Mouse (Mus musculus): ENCODE measurements at regions not wholly inside any gene's neighbourhood (a gene's known extent, or its start where the extent isn't known, plus 50 kb on each side); places are given as distances from the start of the nearest gene placed in this dataset.
"Not testable (repeated sequence)": the region's sequence is repeated elsewhere in the genome, so short reads cannot be mapped to it uniquely, and the experiment has no call there.

DNA sequence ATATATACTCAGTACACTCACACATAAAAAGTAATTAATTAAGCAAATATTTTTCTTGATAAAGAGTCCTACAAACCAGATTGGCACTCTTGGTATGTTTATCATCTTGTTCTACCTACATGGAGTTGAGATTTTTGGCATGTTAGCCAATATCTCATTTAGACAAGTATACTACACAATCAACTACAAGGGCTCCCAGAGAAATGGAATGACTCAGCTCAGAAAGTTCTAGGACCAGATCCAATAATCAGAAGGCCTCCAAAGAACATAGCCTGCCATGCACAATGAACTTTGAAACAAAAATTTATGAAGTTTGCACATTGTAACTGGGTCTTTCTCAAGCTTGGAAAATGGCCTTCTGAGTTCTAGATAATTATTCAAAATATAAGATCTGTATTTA, 100.0 kb upstream of the Tbl1x start:
- no peaks in the 10 kb centered on the region for H3K9me3 ChIP-seq
- no peaks in the 10 kb centered on the region for H3K27me3 ChIP-seq
- no peak for ATAC-seq (ENCODE audit: low FRiP score)
- H3K4me1 ChIP-seq = no peaks in the 10 kb centered on the region
- no peak overlapping the region for H3K4me2 ChIP-seq
- H3K27ac ChIP-seq = no peak overlapping the region
- H3K9ac ChIP-seq = no peak overlapping the region
- no peak overlapping the region for H3K4me3 ChIP-seq (replicated peaks)
- no peaks in the 10 kb centered on the region for H3K36me3 ChIP-seq (replicated peaks)

DNA sequence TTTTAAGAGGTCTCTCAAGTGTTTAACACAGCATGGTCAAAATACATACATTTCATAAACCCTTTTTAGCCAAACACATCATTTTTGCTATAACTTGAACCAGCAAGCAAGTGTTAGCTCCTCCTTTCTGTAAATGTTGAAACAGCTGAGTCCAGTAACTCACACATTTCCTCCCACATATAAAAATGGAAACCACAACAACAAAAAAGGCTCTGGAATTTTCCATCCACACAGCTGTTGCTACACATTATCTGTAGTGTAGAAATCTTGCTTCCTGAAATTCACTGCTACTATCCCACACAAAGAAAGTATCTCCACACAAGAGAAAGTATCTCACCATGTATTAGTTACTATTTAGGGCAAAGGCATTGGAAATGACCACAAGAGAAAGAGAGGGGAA, 96.7 kb upstream of the Tbl1x start:
- Histone ChIP-seq H3K27me3 (no peaks in the 10 kb centered on the region), H3K4me3 (replicated peaks) (no peak overlapping the region), H3K4me1 (no peaks in the 10 kb centered on the region), H3K27ac (no peak overlapping the region), H3K9me3 (no peaks in the 10 kb centered on the region), H3K9ac (no peak overlapping the region), H3K36me3 (replicated peaks) (no peaks in the 10 kb centered on the region), H3K4me2 (no peak overlapping the region)
- no peak for ATAC-seq (ENCODE audit: low FRiP score)

- no peak for ATAC-seq (ENCODE audit: low FRiP score)
- Histone ChIP-seq H3K36me3 (replicated peaks) (no peaks in the 10 kb centered on the region), H3K27ac (no peak overlapping the region), H3K27me3 (no peaks in the 10 kb centered on the region), H3K4me2 (no peak overlapping the region), H3K4me1 (no peaks in the 10 kb centered on the region), H3K4me3 (replicated peaks) (no peak overlapping the region), H3K9ac (no peak overlapping the region), H3K9me3 (no peaks in the 10 kb centered on the region)
These were observed 93.0 kb upstream of the Tbl1x start for GRCm38 (mm10) chrX:77417766-77418165.

- WGBS = 77% methylated on average over 2 of the region's 2 CpGs
- Histone ChIP-seq H3K36me3 (replicated peaks) (no peaks in the 10 kb centered on the region), H3K4me1 (no peaks in the 10 kb centered on the region), H3K9ac (no peak overlapping the region), H3K27ac (no peak overlapping the region), H3K27me3 (no peaks in the 10 kb centered on the region), H3K4me3 (replicated peaks) (no peak overlapping the region), H3K4me2 (no peak overlapping the region), H3K9me3 (no peaks in the 10 kb centered on the region)
- no peak for ATAC-seq (ENCODE audit: low FRiP score)
These were observed 88.6 kb upstream of the Tbl1x start for GRCm38 (mm10) chrX:77422206-77422605.

- no peak overlapping the region for H3K4me3 ChIP-seq (replicated peaks)
- H3K9ac ChIP-seq = no peak overlapping the region
- H3K27me3 ChIP-seq = no peaks in the 10 kb centered on the region
- H3K4me2 ChIP-seq = no peak overlapping the region
- H3K27ac ChIP-seq = no peak overlapping the region
- H3K36me3 ChIP-seq (replicated peaks) = no peaks in the 10 kb centered on the region
- 93% methylated on average over 3 of the region's 3 CpGs for WGBS
- H3K9me3 ChIP-seq = no peaks in the 10 kb centered on the region
- no peaks in the 10 kb centered on the region for H3K4me1 ChIP-seq
- ATAC-seq (ENCODE audit: low FRiP score) = no peak
These were observed 85.8 kb upstream of the Tbl1x start for GRCm38 (mm10) chrX:77424792-77425727.

DNA sequence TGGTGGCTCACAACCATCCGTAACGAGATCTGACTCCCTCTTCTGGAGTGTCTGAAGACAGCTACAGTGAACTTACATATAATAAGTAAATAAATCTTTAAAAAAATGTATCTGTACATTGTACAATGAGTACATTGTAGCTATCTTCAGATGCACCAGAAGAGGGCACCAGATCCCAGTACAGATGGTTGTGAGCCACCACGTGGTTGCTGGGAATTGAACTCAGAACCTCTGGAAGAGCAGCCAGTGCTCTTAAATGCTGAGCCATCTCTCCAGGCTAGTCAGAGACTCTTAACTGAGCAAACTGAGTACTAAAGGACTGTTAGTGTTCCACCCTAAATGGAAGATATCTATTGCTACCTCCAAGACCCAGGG, 85.1 kb upstream of the Tbl1x start:
- not testable (repeated sequence) for H3K4me3 ChIP-seq (replicated peaks); ATAC-seq (ENCODE audit: low FRiP score)
- 81% methylated on average over 3 of the region's 3 CpGs for WGBS

DNA sequence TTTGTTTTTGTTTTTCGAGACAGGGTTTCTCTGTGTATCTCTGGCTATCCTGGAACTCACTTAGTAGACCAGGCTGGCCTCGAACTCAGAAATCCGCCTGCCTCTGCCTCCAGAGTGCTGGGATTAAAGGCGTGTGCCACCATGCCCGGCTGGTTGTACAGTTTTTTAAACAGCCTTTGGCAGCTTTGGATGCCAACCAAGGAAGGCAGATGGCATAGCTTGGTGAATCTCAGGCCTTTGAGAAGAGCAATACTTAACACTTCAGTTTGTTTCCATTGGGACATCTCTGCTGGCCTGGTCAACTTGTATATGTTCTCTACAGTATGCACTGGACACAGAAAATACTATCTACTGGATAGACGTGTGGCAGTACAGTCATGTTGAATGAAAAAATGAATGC, 84.0 kb upstream of the Tbl1x start:
- not testable (repeated sequence) for H3K36me3 ChIP-seq (replicated peaks); H3K9me3 ChIP-seq; H3K4me3 ChIP-seq (replicated peaks); H3K9ac ChIP-seq; ATAC-seq (ENCODE audit: low FRiP score); H3K4me1 ChIP-seq; H3K27ac ChIP-seq; H3K27me3 ChIP-seq; H3K4me2 ChIP-seq
- WGBS = 81% methylated on average over 6 of the region's 6 CpGs

More for the DNA sequence above, 85.1 kb upstream of the Tbl1x start:
- H3K27me3 ChIP-seq; H3K9ac ChIP-seq; H3K36me3 ChIP-seq (replicated peaks); H3K4me1 ChIP-seq; H3K4me2 ChIP-seq; H3K27ac ChIP-seq; H3K9me3 ChIP-seq: not testable (repeated sequence)

GRCm38 (mm10) chrX:77432001-77432565, 78.7 kb upstream of the Tbl1x start:
- H3K27ac ChIP-seq = peak overlapping the region; percentile 21; the same call in 1 of the 2 replicates
- no peak overlapping the region for H3K4me3 ChIP-seq (replicated peaks)
- no peaks in the 10 kb centered on the region for H3K27me3 ChIP-seq
- no peak overlapping the region for H3K9ac ChIP-seq
- no peaks in the 10 kb centered on the region for H3K36me3 ChIP-seq (replicated peaks)
- H3K4me1 ChIP-seq = peaks cover 4% of the 10 kb centered on the region; the same call in 1 of the 2 replicates
- 85% methylated on average over 2 of the region's 2 CpGs for WGBS
- no peak overlapping the region for H3K4me2 ChIP-seq
- H3K9me3 ChIP-seq = no peaks in the 10 kb centered on the region
- no peak for ATAC-seq (ENCODE audit: low FRiP score)

DNA sequence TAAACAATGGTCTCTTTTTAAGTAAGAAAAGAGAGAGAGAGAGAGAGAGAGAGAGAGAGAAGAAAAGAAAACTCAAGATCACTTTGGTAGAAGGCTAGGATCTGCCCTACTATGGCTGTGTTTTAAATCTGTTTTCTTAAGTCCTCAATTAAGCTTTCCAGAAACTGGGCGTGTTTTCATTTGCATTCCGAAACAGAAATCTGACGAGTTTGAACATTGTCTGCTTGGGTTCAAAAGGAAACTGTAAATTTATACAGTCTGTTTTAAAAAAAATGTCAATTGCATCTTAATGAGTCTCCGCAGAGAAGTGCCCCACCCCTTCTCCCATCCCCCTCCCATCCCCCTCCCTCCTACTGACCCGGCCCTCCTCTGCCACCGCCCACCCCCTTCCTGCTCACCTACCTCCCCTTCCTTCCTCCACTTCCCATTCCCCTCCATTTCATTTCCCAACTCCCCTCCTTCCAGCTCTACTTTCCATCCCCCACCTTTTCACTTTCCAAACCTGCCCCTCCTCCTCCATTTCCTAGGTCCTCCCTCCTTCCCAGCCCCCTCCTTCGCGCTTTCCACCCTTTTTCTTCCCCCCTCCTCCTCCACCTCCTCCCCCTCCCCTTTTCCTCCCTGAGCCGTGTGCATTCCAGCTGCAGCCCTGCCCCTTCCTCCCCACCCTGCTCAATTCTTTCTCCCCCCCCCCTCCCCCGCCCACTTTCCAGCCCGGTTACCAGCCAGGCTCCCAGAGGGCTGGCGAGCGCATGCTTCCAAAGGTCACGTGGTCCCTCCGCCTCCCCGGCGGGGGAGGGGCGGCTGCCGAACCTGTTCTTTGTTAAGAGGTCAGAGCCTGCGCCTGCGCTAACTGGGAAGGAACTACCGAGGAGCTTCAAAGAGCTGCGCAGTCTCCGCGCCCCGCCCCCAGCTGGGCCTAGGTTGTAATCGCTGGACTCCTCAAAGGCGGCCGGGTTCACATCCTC, 77.7 kb upstream of the Tbl1x start:
- H3K9ac ChIP-seq = no peak overlapping the region
- peak overlapping the region; percentile 38 for H3K4me2 ChIP-seq
- peak overlapping the region; percentile 63; the same call in 1 of the 2 replicates for H3K27ac ChIP-seq
- H3K9me3 ChIP-seq = no peaks in the 10 kb centered on the region
- H3K4me1 ChIP-seq = peaks cover 4% of the 10 kb centered on the region; the same call in 1 of the 2 replicates
- peak; percentile 95 for ATAC-seq (ENCODE audit: low FRiP score)
- H3K27me3 ChIP-seq = no peaks in the 10 kb centered on the region
- 11% methylated on average over 25 of the region's 29 CpGs for WGBS
- no peaks in the 10 kb centered on the region for H3K36me3 ChIP-seq (replicated peaks)
- H3K4me3 ChIP-seq (replicated peaks) = 0 out of 2 replicates have a peak overlapping the region, but pooled peaks have one; percentile 7

GRCm38 (mm10) chrX:77433811-77434192, 77.0 kb upstream of the Tbl1x start:
- 19% methylated on average over 3 of the region's 3 CpGs for WGBS
- Histone ChIP-seq H3K4me2 (peak overlapping the region; percentile 38), H3K36me3 (replicated peaks) (no peaks in the 10 kb centered on the region), H3K9me3 (no peaks in the 10 kb centered on the region), H3K27ac (peak overlapping the region; percentile 63; the same call in 1 of the 2 replicates), H3K27me3 (no peaks in the 10 kb centered on the region), H3K4me3 (replicated peaks) (no peak overlapping the region), H3K9ac (no peak overlapping the region), H3K4me1 (peaks cover 4% of the 10 kb centered on the region; the same call in 1 of the 2 replicates)
- peak; percentile 34; the same call in 1 of the 2 replicates for ATAC-seq (ENCODE audit: low FRiP score)

DNA sequence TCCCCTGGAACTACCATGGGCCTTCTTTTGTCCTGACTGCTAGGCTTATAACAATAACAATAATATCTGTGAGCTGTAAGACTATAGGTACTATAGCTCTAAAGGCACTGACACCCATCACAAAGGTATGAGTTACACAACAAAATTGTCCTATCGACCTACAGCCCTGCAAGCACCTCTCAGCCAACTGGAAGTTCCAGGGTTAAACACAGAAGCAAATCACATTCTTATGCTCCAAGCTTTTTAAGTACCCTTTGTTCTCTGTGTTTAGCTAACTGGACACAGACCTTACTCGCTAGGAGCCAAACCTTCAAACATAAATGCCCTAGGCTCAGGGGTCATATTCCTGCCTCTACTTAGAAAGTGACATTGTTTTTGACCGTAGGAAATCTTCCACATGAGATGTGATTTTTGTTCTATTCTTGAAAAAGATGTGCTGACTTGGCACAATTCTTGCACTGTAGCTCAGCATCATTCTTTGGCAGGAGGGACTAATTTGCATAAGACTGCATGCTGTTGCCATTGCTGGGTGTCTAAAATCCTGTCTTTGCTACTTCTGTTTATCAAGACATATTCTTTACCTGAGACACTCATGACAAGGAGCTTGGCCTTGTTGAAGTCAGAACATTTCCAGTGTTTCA, 66.8 kb upstream of the Tbl1x start:
- 26% methylated on average over 3 of the region's 3 CpGs for WGBS
- H3K27ac ChIP-seq = no peak overlapping the region
- H3K4me1 ChIP-seq = no peaks in the 10 kb centered on the region
- ATAC-seq (ENCODE audit: low FRiP score) = no peak
- H3K36me3 ChIP-seq (replicated peaks) = no peaks in the 10 kb centered on the region
- no peak overlapping the region for H3K4me3 ChIP-seq (replicated peaks)
- no peaks in the 10 kb centered on the region for H3K27me3 ChIP-seq
- H3K9me3 ChIP-seq = no peaks in the 10 kb centered on the region
- H3K9ac ChIP-seq = no peak overlapping the region
- H3K4me2 ChIP-seq = no peak overlapping the region

DNA sequence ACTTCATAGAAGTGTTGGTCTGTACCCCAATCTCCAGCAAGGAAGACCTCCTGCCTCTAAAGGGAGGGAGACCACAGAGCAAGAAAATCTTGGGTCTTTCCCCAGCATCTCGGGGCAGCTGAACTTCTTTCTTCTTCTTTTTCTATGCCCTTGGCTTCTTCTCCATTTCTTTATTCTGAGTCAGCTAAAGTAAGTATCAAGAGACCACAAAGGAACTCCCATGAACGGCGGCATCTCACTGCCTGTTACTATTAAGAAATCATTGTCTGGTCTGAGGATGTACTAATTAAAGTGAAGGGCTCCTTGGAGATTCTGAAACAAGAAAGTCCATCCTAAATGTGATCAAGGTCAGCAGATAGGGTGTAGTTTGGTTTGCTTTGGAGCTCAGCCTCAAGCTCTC, 64.1 kb upstream of the Tbl1x start:
- no peak overlapping the region for H3K4me2 ChIP-seq
- no peak overlapping the region for H3K4me3 ChIP-seq (replicated peaks)
- H3K36me3 ChIP-seq (replicated peaks) = no peaks in the 10 kb centered on the region
- no peak overlapping the region for H3K27ac ChIP-seq
- no peaks in the 10 kb centered on the region for H3K4me1 ChIP-seq
- H3K9me3 ChIP-seq = no peaks in the 10 kb centered on the region
- 80% methylated on average over 3 of the region's 3 CpGs for WGBS
- no peaks in the 10 kb centered on the region for H3K27me3 ChIP-seq
- ATAC-seq (ENCODE audit: low FRiP score) = no peak
- no peak overlapping the region for H3K9ac ChIP-seq

All from forebrain, embryonic 12.5 days (tissue).